Mouse (Mus musculus): ENCODE measurements around the gene Fbxl17. TPM values are rescaled to one million over a fixed set of nuclear protein-coding genes. Genes with fewer than 3 reads are reported as not detected.

The Fbxl17 gene
- total and polyA plus RNA-seq, 2 experiments from 2014 or later: 13.1 to 22.3 TPM

- 89% methylated on average over 2 of the region's 2 CpGs for WGBS
- no peak overlapping the region for H3K4me3 ChIP-seq (ENCODE audit: low read length)
These were observed 10.6 kb upstream of the Fbxl17 start for GRCm38 (mm10) chr17:63510451-63510850.

GRCm38 (mm10) chr17:63501091-63501490, 1.3 kb upstream of the Fbxl17 start:
- no peaks in the 10 kb centered on the region for H3K36me3 ChIP-seq (ENCODE audit: insufficient read depth, low read length)
- no peak for TF ChIP-seq CTCF (IDR thresholded peaks at IDR 0.05; ENCODE audit: low read depth)
- WGBS: 88% methylated on average over 6 of the region's 6 CpGs
- no peak overlapping the region for H3K9ac ChIP-seq (replicated peaks; ENCODE audit: low read length)
- peak overlapping the region; percentile 81 for H3K4me2 ChIP-seq (ENCODE audit: low read depth, low read length)
- H3K4me3 ChIP-seq (ENCODE audit: low read length): peak overlapping the region; percentile 94
- DNase-seq (ENCODE audit: low spot score): no peak
- H3K4me1 ChIP-seq (ENCODE audit: insufficient read depth, low read length): peaks cover 9% of the 10 kb centered on the region
- no peak for ATAC-seq
- no peaks in the 10 kb centered on the region for H3K27me3 ChIP-seq (ENCODE audit: insufficient read depth, low read length)
- H3K9me3 ChIP-seq (ENCODE audit: low read length): no peaks in the 10 kb centered on the region
- H3K27ac ChIP-seq: peak overlapping the region; percentile 97

More at GRCm38 (mm10) chr17:63510451-63510850, 10.6 kb upstream of the Fbxl17 start:
- Histone ChIP-seq H3K27me3 (ENCODE audit: insufficient read depth, low read length) (no peaks in the 10 kb centered on the region), H3K9ac (replicated peaks; ENCODE audit: low read length) (no peak overlapping the region), H3K4me2 (ENCODE audit: low read depth, low read length) (no peak overlapping the region), H3K4me1 (ENCODE audit: insufficient read depth, low read length) (no peaks in the 10 kb centered on the region), H3K27ac (no peak overlapping the region), H3K9me3 (ENCODE audit: low read length) (no peaks in the 10 kb centered on the region), H3K36me3 (ENCODE audit: insufficient read depth, low read length) (no peaks in the 10 kb centered on the region)
- DNase-seq (ENCODE audit: low spot score): no peak
- TF ChIP-seq CTCF (IDR thresholded peaks at IDR 0.05; ENCODE audit: low read depth): no peak
- ATAC-seq: no peak

- peaks cover 9% of the 10 kb centered on the region for H3K4me1 ChIP-seq (ENCODE audit: insufficient read depth, low read length)
- WGBS: under 1% methylated on average over 37 of the region's 78 CpGs
These were observed 478 bp upstream of the Fbxl17 start for GRCm38 (mm10) chr17:63500156-63500834.

GRCm38 (mm10) chr17:63498717-63499635, 841 bp downstream of the Fbxl17 start:
- Histone ChIP-seq H3K4me2 (ENCODE audit: low read depth, low read length) (peak overlapping the region; percentile 81), H3K27me3 (ENCODE audit: insufficient read depth, low read length) (no peaks in the 10 kb centered on the region), H3K9me3 (ENCODE audit: low read length) (no peaks in the 10 kb centered on the region), H3K4me3 (ENCODE audit: low read length) (peak overlapping the region; percentile 94), H3K9ac (replicated peaks; ENCODE audit: low read length) (peak overlapping the region; percentile 99), H3K27ac (peak overlapping the region; percentile 97), H3K4me1 (ENCODE audit: insufficient read depth, low read length) (peaks cover 9% of the 10 kb centered on the region), H3K36me3 (ENCODE audit: insufficient read depth, low read length) (no peaks in the 10 kb centered on the region)
- TF ChIP-seq CTCF (IDR thresholded peaks at IDR 0.05; ENCODE audit: low read depth): no peak
- 3% methylated on average over 41 of the region's 90 CpGs for WGBS
- peak; percentile 70 for DNase-seq (ENCODE audit: low spot score)
- peak; percentile 62 for ATAC-seq

More at GRCm38 (mm10) chr17:63500156-63500834, 478 bp upstream of the Fbxl17 start:
- Histone ChIP-seq H3K9ac (replicated peaks; ENCODE audit: low read length) (peak overlapping the region; percentile 99), H3K27ac (peak overlapping the region; percentile 97), H3K36me3 (ENCODE audit: insufficient read depth, low read length) (no peaks in the 10 kb centered on the region), H3K27me3 (ENCODE audit: insufficient read depth, low read length) (no peaks in the 10 kb centered on the region), H3K9me3 (ENCODE audit: low read length) (no peaks in the 10 kb centered on the region), H3K4me3 (ENCODE audit: low read length) (peak overlapping the region; percentile 94), H3K4me2 (ENCODE audit: low read depth, low read length) (peak overlapping the region; percentile 81)
- peak; percentile 88 for ATAC-seq
- DNase-seq (ENCODE audit: low spot score): peak; percentile 90
- TF ChIP-seq CTCF (IDR thresholded peaks at IDR 0.05; ENCODE audit: low read depth): no peak

GRCm38 (mm10) chr17:63498182-63498716, 1.6 kb downstream of the Fbxl17 start:
- 19% methylated on average over 6 of the region's 6 CpGs for WGBS
- ATAC-seq: no peak
- Histone ChIP-seq H3K36me3 (ENCODE audit: insufficient read depth, low read length) (no peaks in the 10 kb centered on the region), H3K4me3 (ENCODE audit: low read length) (peak overlapping the region; percentile 94), H3K9me3 (ENCODE audit: low read length) (no peaks in the 10 kb centered on the region), H3K4me2 (ENCODE audit: low read depth, low read length) (peak overlapping the region; percentile 81), H3K27me3 (ENCODE audit: insufficient read depth, low read length) (no peaks in the 10 kb centered on the region), H3K9ac (replicated peaks; ENCODE audit: low read length) (peak overlapping the region; percentile 99), H3K27ac (peak overlapping the region; percentile 97; the same call in 1 of the 2 replicates), H3K4me1 (ENCODE audit: insufficient read depth, low read length) (peaks cover 9% of the 10 kb centered on the region)
- DNase-seq (ENCODE audit: low spot score): no peak
- no peak for TF ChIP-seq CTCF (IDR thresholded peaks at IDR 0.05; ENCODE audit: low read depth)

GRCm38 (mm10) chr17:63497206-63497731, 2.5 kb downstream of the Fbxl17 start:
- Histone ChIP-seq H3K4me1 (ENCODE audit: insufficient read depth, low read length) (peaks cover 14% of the 10 kb centered on the region), H3K36me3 (ENCODE audit: insufficient read depth, low read length) (no peaks in the 10 kb centered on the region), H3K9me3 (ENCODE audit: low read length) (no peaks in the 10 kb centered on the region), H3K27ac (no peak overlapping the region), H3K9ac (replicated peaks; ENCODE audit: low read length) (no peak overlapping the region), H3K4me3 (ENCODE audit: low read length) (no peak overlapping the region), H3K4me2 (ENCODE audit: low read depth, low read length) (peak overlapping the region; percentile 81), H3K27me3 (ENCODE audit: insufficient read depth, low read length) (no peaks in the 10 kb centered on the region)
- TF ChIP-seq CTCF (IDR thresholded peaks at IDR 0.05; ENCODE audit: low read depth): no peak
- ATAC-seq: no peak
- WGBS: 92% methylated on average over 6 of the region's 6 CpGs
- no peak for DNase-seq (ENCODE audit: low spot score)
